Mouse (Mus musculus): ENCODE results near the gene Klf16.

GRCm38 (mm10) chr10:80621690-80621939 lies 44.5 kb upstream of the Klf16 start:
- TF ChIP-seq POLR2A (IDR thresholded peaks at IDR 0.05; ENCODE audit: insufficient read depth, low read depth, low read length) (no peak), CTCF (IDR thresholded peaks at IDR 0.05; ENCODE audit: insufficient read depth, low read depth, low read length) (no peak)
